Mouse (Mus musculus): Measurements from ENCODE around the gene Fam155a.
"Not testable (repeated sequence)": the region's sequence is repeated elsewhere in the genome, so short reads cannot be mapped to it uniquely, and the experiment has no call there.

Fam155a gene

DNA sequence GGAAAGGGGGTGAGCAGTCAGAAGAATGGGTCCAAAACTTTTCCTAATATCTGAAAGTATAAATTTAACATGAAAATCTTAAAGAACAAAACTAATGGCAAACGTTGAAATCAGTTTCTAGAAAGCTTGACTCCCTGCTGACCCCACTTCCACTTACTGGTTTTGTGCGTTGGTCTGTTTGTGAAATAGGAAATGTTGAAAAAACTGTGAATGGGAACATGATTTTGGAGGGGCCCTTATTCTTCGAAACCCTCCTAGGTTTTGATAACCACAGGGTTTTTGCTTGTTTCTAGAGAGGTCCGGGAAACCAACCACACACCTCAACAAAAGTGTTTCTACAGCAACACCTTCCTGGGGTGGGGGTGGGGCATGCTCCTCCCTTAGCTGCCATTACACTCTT is 368.6 kb downstream of the Fam155a start:
- no peak for DNase-seq (ENCODE audit: low spot score)

DNA sequence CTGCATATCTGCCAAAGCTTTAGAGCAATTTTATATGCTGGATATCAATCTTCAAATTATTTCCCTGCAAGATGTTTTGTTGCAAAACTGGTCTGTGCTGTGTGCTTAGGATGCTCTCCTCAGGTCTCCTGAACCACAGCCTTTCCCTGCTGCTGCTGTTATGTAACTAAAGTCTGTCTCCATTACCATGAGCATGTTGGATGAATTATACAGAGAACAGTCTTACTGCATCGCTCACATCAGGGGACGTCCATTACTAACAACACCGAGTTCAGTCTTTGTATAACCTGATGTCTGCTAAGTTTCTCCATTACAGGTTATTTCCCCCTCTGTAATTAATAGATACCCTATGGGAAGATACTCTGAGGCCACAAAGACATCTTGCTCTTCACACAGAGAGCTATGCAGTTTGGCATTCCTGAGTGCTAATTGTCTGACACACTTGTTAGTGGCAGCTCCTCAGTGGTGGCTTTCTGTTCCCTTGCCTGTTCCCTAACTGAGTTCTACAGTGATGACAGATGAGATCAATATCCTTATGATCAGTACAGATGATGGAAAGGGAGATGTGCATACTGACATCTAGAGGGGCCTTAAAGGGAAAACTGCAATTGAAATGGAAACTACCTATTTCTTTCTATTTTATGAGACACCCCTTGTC is 372.2 kb downstream of the Fam155a start:
- DNase-seq (ENCODE audit: low spot score), result no peak

DNA sequence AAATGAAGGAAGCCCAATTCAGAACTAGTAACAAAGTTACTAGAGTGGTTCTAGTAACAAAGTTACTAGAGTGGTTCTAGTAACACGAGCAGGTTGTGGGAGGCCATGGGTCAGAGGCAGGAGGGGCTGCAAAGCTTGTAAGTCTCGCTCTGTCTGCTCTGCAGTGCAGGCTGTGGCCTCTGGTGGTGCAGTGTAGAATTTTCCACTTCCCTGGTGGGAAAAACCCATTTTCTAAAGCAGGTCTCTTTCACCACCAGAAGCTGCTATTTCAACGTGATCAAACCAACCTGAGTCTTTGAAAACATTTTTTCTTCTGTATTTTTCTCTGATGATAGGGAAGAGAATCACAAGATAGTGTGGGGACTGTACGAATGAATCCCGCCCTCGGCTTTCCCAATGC is 372.9 kb downstream of the Fam155a start:
- no peak for DNase-seq (ENCODE audit: low spot score)

DNA sequence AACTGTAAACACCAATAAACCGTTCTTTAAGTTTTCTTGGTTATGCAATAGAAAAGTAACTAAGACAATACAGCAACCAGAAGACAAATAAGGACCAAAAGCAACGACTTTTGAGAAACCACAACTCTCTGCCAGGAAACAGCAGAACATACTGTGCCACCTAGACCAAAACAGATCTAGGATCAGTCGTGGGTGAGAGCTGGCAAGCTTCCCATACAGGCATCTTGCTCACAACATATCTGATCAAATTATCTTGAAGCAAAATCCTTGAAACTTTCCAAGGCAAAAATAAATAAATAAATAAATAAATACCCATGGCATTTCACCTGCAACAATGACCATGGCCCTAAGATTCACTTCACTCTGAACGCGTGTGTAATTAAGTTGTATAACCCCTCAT is 376.3 kb downstream of the Fam155a start:
- DNase-seq (ENCODE audit: low spot score), result no peak

DNA sequence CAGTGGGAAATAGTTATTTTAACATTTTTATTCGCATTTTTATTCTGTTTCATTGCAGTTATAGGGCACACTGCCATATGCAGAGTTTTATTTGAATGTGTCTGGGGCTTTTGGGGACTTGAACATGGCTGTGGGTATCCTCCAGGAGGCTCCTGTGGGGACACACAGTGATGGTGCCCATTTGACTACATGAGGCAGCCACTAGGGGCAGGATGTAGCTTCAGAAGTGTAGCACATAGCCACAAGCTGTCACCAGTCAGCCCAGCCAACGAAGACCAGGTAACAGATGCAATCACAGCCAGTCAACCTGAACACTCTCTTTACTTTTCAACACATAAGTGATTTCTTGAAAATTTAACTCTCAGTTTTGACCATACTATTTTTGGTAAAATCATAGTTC is 377.7 kb downstream of the Fam155a start:
- DNase-seq (ENCODE audit: low spot score), result no peak

DNA sequence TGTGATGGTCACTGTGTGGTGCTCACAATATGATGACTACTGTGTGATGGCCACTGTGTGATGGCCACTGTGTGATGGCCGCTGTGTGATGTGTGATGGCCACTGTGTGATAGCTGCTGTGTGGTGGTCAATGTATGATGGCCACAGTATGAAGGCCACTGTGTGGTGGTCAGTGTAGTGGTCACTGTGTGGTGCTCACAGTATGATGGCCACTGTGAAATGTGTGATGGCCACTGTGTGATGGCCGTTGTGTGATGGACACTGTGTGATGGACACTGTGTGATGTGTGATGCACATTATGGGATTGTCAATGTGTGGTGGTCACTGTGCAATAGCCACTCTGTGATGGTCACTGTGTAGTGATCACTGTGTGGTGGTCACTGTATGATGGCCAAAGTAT is 380.7 kb downstream of the Fam155a start:
- DNase-seq (ENCODE audit: low spot score), result not testable (repeated sequence)

DNA sequence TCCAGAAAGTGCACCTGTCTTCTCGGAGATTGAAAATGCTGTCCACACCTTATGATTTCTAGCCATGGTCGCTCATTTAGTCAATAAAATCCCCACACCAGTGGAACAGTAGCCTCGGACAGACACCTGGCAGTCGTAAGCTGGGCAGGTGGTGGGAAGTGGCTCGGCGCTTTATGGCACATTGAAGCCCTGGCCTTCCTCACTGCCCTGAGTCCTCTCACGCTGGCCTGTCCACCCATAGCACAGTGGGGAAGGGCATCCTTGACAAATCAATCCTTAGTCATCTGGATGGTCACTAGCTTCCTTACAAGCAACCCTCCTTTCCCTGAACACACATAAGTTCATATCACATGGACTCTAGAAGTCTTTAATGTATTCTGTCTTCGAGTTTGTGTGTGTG is 401.8 kb downstream of the Fam155a start:
- no peak for DNase-seq (ENCODE audit: low spot score)

DNA sequence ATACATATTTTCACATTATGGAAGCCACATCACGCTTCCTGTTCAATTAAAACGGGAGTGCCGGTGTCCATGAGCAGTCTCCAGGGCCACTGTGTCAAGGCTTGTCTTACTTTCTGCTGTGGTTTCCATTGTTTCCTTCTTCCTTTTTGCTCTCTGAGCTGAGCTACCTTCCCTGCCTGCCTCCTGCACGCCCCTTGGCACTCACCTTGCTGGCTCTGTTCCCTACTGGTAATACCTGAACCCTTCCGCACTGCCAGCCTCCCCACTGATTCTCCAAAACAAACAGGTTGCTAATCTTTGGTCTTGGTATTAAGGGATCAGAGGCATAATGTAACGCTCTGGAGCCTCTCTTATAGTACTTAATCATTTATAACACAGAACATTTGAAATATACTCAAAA is 403.2 kb downstream of the Fam155a start:
- DNase-seq (ENCODE audit: low spot score), result peak; percentile 9

DNA sequence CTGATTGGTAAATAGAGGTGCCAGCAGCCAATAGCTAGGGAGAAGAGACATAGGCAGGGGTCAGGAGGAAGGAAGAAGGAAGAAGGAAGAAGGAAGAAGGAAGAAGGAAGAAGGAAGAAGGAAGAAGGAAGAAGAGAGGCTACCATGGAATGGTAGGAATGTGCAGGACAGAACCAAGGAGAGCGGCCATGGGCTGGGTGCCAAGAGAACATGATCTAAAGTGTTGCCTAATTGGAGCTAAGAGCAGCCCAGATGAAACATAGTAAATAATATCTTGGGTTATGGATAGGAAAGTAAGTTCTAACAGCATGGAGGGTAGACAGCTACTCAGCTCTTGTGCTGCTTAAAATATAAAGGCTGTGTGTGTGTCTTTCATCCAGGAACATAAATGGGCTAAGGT is 405.6 kb downstream of the Fam155a start:
- peak; percentile 4 for DNase-seq (ENCODE audit: low spot score)

DNA sequence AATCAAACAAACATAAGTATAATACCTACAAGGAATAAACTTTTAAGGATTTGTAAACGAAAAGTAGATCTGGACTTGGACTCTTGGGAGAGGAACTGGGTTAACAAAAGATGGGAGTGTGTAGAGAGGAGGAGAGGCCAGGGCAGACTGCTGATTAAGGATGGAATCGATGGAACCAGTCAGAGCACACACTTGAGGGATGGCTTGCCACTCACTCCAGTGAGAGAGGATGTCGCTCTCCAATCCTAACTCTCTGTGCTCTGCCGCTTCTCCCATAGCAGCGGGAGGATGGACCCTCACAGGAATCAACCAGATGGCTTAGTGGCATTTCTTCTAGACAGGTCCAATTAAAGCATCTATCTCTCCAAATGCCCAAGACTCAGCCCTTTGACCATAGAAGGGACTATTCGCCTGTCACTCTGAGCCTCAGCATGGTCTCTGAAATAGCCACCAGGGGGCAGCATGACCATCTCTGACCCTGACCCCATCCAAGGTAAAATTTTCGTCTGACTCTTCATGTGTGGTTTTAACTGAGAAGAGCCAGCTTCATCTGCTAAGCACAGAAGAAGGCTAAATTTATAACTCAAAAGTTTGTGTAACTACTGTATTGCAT is 422.3 kb downstream of the Fam155a start:
- peak; percentile 8 for DNase-seq (ENCODE audit: low spot score)

DNA sequence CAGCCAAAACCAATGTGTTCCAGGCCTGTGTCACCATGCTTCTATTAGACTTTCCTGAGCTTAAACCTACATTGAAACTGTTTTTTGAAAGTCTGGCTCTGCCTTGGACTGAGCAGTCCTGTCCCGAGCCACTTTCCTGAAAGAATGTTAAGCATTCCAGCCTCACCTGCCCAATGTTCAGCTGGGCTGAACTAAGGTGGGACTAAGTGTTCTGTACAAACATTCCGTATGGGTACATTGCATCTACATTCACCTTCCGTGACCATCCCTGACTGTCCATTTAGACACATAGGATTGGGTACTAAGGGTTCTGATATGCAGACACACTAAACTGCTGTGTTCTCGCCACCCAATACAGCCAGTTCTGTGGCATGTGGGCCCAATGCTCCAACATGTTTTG is 423.8 kb downstream of the Fam155a start:
- DNase-seq (ENCODE audit: low spot score), result no peak

DNA sequence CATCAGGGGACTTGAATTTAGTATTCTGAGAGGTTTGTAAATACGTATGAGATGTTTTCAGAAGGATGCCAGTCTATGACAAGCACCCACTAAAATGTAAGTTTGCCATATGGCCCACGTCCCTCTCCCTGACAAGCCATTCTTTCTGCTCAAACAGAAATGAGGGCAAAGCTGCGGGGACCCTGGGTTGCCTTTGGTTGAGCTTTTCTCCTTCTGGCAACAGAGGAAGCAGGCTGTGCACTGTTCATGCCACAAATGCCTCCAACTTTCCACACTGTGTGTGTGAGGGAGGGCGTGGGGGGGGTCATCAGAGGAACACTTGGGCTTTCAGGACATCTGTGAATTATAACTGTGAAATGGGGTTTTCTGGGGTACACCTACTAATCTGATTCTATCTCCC is 426.8 kb downstream of the Fam155a start:
- DNase-seq (ENCODE audit: low spot score), result no peak

DNA sequence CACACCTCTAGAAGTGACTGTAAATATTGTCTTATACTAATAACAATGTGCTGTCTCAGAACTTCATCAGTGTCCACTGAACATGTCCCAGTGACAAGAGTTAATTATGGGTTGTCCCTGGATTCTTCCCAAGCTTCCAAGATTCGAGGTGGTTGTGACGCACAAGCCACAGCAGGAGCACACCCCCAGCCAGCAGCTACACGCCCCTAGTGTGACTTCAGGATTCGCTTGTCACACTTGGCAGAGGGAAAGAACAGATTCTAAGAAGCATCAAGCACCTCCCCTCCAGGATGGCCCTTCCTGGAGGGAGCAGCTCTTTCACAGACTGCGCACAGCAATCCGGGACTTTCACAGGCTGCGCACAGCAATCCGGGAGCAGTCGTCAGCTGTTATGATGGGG is 428.0 kb downstream of the Fam155a start:
- no peak for DNase-seq (ENCODE audit: low spot score)

DNA sequence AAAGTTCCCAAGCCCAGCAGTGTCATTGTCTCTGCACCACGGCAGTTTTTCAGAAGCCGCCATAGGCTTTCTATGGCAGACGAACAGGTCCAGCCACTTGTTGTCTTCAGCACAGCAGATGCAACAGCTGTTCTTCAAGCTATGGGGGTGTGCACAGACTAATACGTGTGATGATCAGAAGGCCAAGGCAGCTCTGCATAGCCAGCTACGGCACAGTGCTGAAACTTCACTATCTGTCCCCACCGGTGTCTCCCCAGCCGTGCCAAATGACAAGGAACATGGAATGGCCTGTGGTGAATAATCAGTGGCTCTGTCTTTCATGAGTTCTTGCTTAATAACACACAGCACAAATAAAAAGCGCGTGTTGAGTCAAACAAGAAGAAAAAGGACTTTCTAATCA is 428.4 kb downstream of the Fam155a start:
- DNase-seq (ENCODE audit: low spot score), result no peak

DNA sequence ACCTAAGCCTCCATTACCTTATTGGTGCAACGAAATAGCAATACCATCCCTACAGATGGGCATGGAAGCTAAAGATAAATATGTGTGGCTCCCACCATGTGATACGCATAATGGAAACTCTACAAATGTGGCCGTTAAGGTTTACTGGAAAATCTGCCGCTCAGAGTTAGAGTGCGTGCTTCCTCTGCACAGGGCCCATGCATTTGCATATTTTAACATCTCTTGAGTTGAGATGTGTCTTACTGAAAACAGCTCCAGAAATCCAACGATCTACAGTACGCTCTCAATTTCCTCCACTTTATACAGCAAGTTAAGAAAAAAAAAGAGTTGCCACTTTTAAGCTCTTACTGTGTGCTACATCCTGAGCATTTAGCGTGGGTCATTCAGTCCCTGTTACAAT is 433.1 kb downstream of the Fam155a start:
- DNase-seq (ENCODE audit: low spot score), result no peak

DNA sequence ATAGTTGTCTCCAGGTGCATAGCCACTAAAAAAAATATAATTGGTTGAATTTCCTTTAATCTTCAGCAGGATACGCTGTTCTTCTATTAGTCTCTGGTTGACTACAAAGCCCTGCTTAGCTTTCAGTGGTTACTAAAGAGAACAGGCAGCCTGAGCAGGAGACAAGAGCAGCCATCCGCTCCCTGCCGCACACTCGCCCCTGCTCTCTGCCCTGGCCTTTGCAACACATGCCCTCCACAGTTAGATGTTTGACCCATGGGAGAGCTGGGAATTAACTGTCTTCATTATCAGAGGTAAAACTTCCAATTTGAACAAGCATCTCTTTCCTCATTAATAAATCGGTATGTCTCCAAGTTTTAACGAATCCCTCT is 435.0 kb downstream of the Fam155a start:
- no peak for DNase-seq (ENCODE audit: low spot score)

DNA sequence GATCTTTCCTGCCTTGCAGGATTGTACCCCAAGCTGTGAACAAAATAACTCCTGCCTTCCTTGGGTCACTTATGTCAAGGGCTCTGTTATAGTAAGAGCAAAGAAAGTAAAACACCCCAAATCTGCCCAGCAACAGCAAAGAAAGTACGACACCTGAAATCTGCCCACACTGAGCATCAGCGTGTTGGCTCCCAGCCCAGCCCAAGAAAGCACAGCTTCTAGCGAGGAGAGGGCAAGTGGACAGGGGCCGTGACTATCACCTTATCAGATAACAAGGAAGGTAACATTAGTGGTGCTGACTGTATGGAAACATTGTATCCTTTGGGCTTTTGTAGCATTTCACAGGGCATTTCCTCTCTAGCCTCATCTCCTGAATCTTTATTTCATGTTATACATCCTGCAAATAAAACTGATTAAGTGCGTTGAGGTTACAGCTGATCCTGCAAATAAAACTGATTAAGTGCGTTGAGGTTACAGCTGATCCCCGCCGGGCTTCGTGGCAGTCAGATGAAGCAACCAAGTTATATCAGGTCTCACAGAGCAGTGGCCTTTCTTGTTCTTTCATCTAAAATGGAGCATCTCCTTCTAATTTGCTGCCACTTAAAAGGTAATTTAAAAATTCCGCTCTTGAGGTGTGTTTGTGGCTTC is 435.6 kb downstream of the Fam155a start:
- no peak for DNase-seq (ENCODE audit: low spot score)

DNA sequence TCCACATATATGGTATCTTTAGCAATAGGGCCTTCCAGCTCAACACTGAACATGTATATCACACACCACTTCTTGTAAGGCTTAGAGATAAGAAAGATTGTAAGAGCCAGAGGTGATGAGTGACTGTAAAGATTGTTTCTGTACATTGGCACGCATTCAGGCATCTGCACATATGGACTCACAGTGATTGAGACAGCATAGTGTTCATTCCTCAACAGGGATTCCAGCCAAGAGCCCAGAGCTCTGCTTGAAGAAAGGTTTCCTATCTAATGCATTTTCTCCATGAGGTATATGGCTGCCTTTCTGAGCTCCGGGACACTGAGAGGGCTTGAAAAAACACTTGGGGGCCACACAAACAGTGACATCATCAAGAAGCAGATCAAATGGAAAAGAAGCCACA is 438.2 kb downstream of the Fam155a start:
- DNase-seq (ENCODE audit: low spot score), result no peak

DNA sequence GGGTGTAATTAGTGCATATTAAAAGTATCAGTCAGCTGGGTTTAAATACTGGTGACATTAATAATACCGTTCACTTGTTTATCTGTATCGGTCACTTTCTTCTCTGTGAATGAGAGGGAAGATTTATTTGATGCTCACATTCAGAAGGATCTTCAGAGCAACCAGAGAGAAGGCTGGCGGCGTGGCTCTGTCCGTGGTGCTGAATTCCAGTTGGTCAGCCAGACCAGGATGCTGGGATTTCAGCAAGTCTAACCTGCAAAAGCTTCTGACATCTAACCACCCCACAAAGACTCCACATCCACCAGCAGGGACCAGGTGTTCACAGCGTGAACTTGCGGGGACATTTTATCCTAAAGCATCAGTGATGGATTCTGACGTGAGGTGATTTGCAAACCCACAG is 461.5 kb downstream of the Fam155a start:
- DNase-seq (ENCODE audit: low spot score), result peak; percentile 21

DNA sequence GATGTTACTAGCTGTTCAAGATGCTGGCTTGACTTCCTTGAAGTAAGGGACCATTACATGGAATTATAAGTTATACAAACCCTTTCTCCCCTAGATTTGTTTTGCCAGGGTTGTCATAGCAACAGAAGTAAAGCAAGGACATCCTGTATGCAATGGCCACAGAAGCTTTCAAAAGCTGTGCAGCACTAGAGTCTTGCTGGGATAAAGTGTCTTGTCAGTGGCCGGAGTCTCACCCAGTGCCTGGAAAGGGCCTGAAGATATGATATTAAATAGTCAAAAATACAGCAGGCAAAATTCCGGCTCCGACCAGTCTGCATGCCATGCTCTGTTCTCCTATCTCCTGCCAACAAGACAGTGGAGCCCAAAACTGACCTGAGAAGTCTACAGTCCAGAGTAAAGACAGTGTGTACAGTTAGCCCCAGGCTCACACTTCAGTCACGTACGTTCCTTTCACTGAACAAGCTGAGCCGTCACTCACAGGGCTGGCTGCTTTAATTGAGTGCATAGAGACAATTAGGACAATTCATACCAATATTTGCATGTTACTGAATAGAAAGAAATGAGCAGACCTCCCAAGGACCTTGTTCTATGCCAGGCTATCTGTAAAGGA is 467.3 kb downstream of the Fam155a start:
- DNase-seq (ENCODE audit: low spot score), result no peak

DNA sequence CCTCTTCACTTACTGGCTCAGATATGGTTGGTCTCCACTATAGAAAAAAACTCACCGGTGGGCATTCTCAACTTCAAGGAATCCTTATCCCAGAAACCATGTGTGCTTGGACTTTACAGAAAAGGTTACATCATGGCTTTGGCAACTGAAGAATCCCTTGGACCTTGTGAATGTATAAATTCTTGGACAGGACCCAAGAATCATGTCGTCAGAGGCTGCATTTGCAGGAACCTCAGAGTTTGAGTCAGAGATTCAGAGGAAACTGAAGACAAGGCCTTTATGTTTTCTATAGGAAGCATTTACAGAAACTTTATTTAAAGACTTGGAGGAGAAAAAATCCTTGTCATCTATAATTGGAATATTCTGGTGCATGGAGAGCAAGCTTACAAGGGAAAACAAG is 475.9 kb downstream of the Fam155a start:
- DNase-seq (ENCODE audit: low spot score), result no peak

DNA sequence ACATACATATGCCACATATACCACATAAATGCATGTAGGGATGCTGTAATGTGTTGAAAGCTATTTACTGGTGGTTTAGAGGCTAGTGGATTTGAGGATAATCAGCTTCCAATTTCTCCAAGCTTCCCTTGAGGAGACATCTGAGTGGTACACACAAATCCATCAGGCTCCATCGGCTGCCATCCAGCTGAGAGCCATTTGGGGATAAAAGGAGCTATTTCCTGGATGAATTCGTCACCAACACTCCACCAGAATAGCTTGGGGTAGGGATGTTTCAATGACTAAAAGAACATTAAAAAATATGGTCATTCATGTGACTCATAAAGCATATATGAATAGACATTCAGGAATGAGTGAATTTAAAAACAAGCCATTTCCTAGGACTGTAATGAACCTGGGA is 478.4 kb downstream of the Fam155a start:
- no peak for DNase-seq (ENCODE audit: low spot score)

DNA sequence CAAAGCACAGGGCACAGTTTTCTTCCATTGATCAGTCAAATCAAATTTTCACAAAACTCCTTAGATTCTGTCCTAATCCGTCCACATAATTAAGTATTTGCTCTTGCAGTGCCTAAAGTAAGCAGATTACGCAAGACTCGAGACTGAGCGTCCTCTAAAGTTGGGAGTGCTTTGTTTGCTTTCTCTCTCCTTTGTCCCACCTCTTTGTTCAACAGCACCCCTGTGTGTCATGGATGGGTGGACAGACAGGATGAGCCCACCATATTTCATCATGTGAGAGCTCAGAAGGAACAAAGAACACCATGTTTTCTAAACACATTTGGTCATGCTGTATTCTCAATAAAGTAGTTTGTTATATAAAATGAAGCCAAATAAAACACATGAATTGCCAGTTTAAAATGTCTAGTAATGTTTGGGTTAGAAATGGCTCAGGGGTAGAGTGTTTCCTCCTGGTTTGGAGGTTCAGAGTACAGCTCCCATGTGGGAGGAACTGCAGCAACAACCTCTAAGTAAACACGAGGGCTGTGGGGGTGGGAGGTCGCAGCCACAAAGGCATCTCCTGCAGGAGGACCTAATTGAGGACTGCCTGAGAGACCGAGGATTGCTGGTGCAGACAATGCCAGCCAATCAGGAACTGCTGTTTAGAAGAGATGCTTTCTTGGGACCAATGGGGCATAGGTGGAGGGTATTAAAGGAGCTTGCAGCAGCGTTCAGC is 482.8 kb downstream of the Fam155a start:
- DNase-seq (ENCODE audit: low spot score), result no peak
